Mouse (Mus musculus): ENCODE data around the gene Irf2bpl. TPM values are rescaled to one million over a fixed set of nuclear protein-coding genes. Genes with fewer than 3 reads are reported as not detected.

The Irf2bpl gene
- polyA plus RNA-seq, 1 experiment from 2014 or later, result 2.3 TPM

- WGBS (ENCODE audit: insufficient replicate concordance), result 2% methylated on average over 23 of the region's 23 CpGs
- no peaks in the 10 kb centered on the region for H3K36me3 ChIP-seq (ENCODE audit: control insufficient read depth, insufficient read depth)
- peak overlapping the region; percentile 69 for H3K4me2 ChIP-seq (ENCODE audit: low read depth, low read length)
- H3K27me3 ChIP-seq (ENCODE audit: control insufficient read depth, insufficient read depth, low read depth, low read length), result no peaks in the 10 kb centered on the region
- peak overlapping the region; percentile 78 for H3K27ac ChIP-seq (ENCODE audit: low read length)
- peak overlapping the region; percentile 58 for H3K9ac ChIP-seq (ENCODE audit: low read depth, low read length)
- H3K4me1 ChIP-seq (ENCODE audit: control insufficient read depth, low read depth, low read length), result peaks cover 53% of the 10 kb centered on the region
- no peaks in the 10 kb centered on the region for H3K9me3 ChIP-seq (replicated peaks; ENCODE audit: control insufficient read depth, low read length)
- H3K4me3 ChIP-seq (ENCODE audit: low read depth, low read length), result peak overlapping the region; percentile 35
- ATAC-seq (ENCODE audit: low read depth), result peak; percentile 92
Observed at GRCm38 (mm10) chr12:86836431-86837047, 48.1 kb downstream of the Irf2bpl start.

GRCm38 (mm10) chr12:86835899-86836298 is 48.7 kb downstream of the Irf2bpl start:
- ATAC-seq (ENCODE audit: low read depth), result no peak
- peaks cover 53% of the 10 kb centered on the region for H3K4me1 ChIP-seq (ENCODE audit: control insufficient read depth, low read depth, low read length)
- no peak overlapping the region; the same call in 1 of the 2 replicates for H3K4me3 ChIP-seq (ENCODE audit: low read depth, low read length)
- no peaks in the 10 kb centered on the region for H3K36me3 ChIP-seq (ENCODE audit: control insufficient read depth, insufficient read depth)
- H3K27ac ChIP-seq (ENCODE audit: low read length), result no peak overlapping the region
- H3K27me3 ChIP-seq (ENCODE audit: control insufficient read depth, insufficient read depth, low read depth, low read length), result no peaks in the 10 kb centered on the region
- 32% methylated on average over 3 of the region's 3 CpGs for WGBS (ENCODE audit: insufficient replicate concordance)
- H3K9me3 ChIP-seq (replicated peaks; ENCODE audit: control insufficient read depth, low read length), result no peaks in the 10 kb centered on the region
- no peak overlapping the region for H3K4me2 ChIP-seq (ENCODE audit: low read depth, low read length)
- H3K9ac ChIP-seq (ENCODE audit: low read depth, low read length), result no peak overlapping the region

- 11% methylated on average over 3 of the region's 3 CpGs for WGBS (ENCODE audit: insufficient replicate concordance)
- Histone ChIP-seq H3K4me3 (ENCODE audit: low read depth, low read length) (no peak overlapping the region), H3K27me3 (ENCODE audit: control insufficient read depth, insufficient read depth, low read depth, low read length) (no peaks in the 10 kb centered on the region), H3K9ac (ENCODE audit: low read depth, low read length) (no peak overlapping the region), H3K4me2 (ENCODE audit: low read depth, low read length) (no peak overlapping the region), H3K4me1 (ENCODE audit: control insufficient read depth, low read depth, low read length) (peaks cover 60% of the 10 kb centered on the region), H3K9me3 (replicated peaks; ENCODE audit: control insufficient read depth, low read length) (no peaks in the 10 kb centered on the region), H3K36me3 (ENCODE audit: control insufficient read depth, insufficient read depth) (no peaks in the 10 kb centered on the region), H3K27ac (ENCODE audit: low read length) (peak overlapping the region; percentile 53)
- no peak for ATAC-seq (ENCODE audit: low read depth)
Observed at GRCm38 (mm10) chr12:86834416-86834772, 50.2 kb downstream of the Irf2bpl start.

GRCm38 (mm10) chr12:86833711-86834415 is 50.7 kb downstream of the Irf2bpl start:
- 10% methylated on average over 6 of the region's 6 CpGs for WGBS (ENCODE audit: insufficient replicate concordance)
- H3K4me1 ChIP-seq (ENCODE audit: control insufficient read depth, low read depth, low read length), result peaks cover 59% of the 10 kb centered on the region
- H3K27ac ChIP-seq (ENCODE audit: low read length), result peak overlapping the region; percentile 53
- H3K36me3 ChIP-seq (ENCODE audit: control insufficient read depth, insufficient read depth), result no peaks in the 10 kb centered on the region
- no peaks in the 10 kb centered on the region for H3K27me3 ChIP-seq (ENCODE audit: control insufficient read depth, insufficient read depth, low read depth, low read length)
- ATAC-seq (ENCODE audit: low read depth), result peak; percentile 20; the same call in 1 of the 2 replicates
- no peaks in the 10 kb centered on the region for H3K9me3 ChIP-seq (replicated peaks; ENCODE audit: control insufficient read depth, low read length)
- no peak overlapping the region for H3K4me2 ChIP-seq (ENCODE audit: low read depth, low read length)
- 0 out of 2 replicates have a peak overlapping the region, but pooled peaks have one; percentile 23 for H3K9ac ChIP-seq (ENCODE audit: low read depth, low read length)
- no peak overlapping the region for H3K4me3 ChIP-seq (ENCODE audit: low read depth, low read length)

- Histone ChIP-seq H3K4me2 (ENCODE audit: low read depth, low read length) (peak overlapping the region; percentile 60), H3K27ac (ENCODE audit: low read length) (no peak overlapping the region), H3K9me3 (replicated peaks; ENCODE audit: control insufficient read depth, low read length) (no peaks in the 10 kb centered on the region), H3K4me1 (ENCODE audit: control insufficient read depth, low read depth, low read length) (peaks cover 57% of the 10 kb centered on the region), H3K4me3 (ENCODE audit: low read depth, low read length) (no peak overlapping the region), H3K27me3 (ENCODE audit: control insufficient read depth, insufficient read depth, low read depth, low read length) (no peaks in the 10 kb centered on the region), H3K9ac (ENCODE audit: low read depth, low read length) (peak overlapping the region; percentile 40; the same call in 1 of the 2 replicates), H3K36me3 (ENCODE audit: control insufficient read depth, insufficient read depth) (no peaks in the 10 kb centered on the region)
- 37% methylated on average over 11 of the region's 11 CpGs for WGBS (ENCODE audit: insufficient replicate concordance)
- ATAC-seq (ENCODE audit: low read depth), result no peak
Observed at GRCm38 (mm10) chr12:86832551-86833182, 51.9 kb downstream of the Irf2bpl start.

- 22% methylated on average over 32 of the region's 32 CpGs for WGBS (ENCODE audit: insufficient replicate concordance)
- ATAC-seq (ENCODE audit: low read depth), result no peak
- H3K4me1 ChIP-seq (ENCODE audit: control insufficient read depth, low read depth, low read length), result peaks cover 53% of the 10 kb centered on the region
- peak overlapping the region; percentile 46; the same call in 1 of the 2 replicates for H3K27ac ChIP-seq (ENCODE audit: low read length)
- no peaks in the 10 kb centered on the region for H3K9me3 ChIP-seq (replicated peaks; ENCODE audit: control insufficient read depth, low read length)
- peak overlapping the region; percentile 33 for H3K4me3 ChIP-seq (ENCODE audit: low read depth, low read length)
- no peaks in the 10 kb centered on the region for H3K36me3 ChIP-seq (ENCODE audit: control insufficient read depth, insufficient read depth)
- H3K9ac ChIP-seq (ENCODE audit: low read depth, low read length), result peak overlapping the region; percentile 40; the same call in 1 of the 2 replicates
- H3K4me2 ChIP-seq (ENCODE audit: low read depth, low read length), result peak overlapping the region; percentile 60
- no peaks in the 10 kb centered on the region for H3K27me3 ChIP-seq (ENCODE audit: control insufficient read depth, insufficient read depth, low read depth, low read length)
Observed at GRCm38 (mm10) chr12:86831591-86832550, 52.7 kb downstream of the Irf2bpl start.

Other genes with a start within 250 kb of the Irf2bpl start
- gene Vash1, start 206.1 kb downstream of the Irf2bpl start, polyA plus RNA-seq (2015; fragmentation: Nextera tagmentation; extraction: Ambion mirVana), result 0.77 and 0.99 TPM in 2 replicates
- gene Angel1, start 158.3 kb downstream of the Irf2bpl start, polyA plus RNA-seq (2015; fragmentation: Nextera tagmentation; extraction: Ambion mirVana), result 1.1 and 1.2 TPM in 2 replicates
- not detected in 2 replicates for gene Lrrc74a, start 150.4 kb downstream of the Irf2bpl start, polyA plus RNA-seq (2015; fragmentation: Nextera tagmentation; extraction: Ambion mirVana)
- gene Cipc, start 62.2 kb upstream of the Irf2bpl start, polyA plus RNA-seq (2015; fragmentation: Nextera tagmentation; extraction: Ambion mirVana), result 7.8 and 7.9 TPM in 2 replicates
- not detected in 2 replicates for gene Zdhhc22, start 105.6 kb upstream of the Irf2bpl start, polyA plus RNA-seq (2015; fragmentation: Nextera tagmentation; extraction: Ambion mirVana)
- gene Tmem63c, start 136.5 kb upstream of the Irf2bpl start, polyA plus RNA-seq (2015; fragmentation: Nextera tagmentation; extraction: Ambion mirVana), result not detected in 2 replicates
- 0.07 TPM in 1 of 2 replicates, not detected in the other for gene Ngb, start 217.7 kb upstream of the Irf2bpl start, polyA plus RNA-seq (2015; fragmentation: Nextera tagmentation; extraction: Ambion mirVana)